Comparison of ENCODE assay signal across 11 mouse cellular contexts in the genomic region with DNA sequence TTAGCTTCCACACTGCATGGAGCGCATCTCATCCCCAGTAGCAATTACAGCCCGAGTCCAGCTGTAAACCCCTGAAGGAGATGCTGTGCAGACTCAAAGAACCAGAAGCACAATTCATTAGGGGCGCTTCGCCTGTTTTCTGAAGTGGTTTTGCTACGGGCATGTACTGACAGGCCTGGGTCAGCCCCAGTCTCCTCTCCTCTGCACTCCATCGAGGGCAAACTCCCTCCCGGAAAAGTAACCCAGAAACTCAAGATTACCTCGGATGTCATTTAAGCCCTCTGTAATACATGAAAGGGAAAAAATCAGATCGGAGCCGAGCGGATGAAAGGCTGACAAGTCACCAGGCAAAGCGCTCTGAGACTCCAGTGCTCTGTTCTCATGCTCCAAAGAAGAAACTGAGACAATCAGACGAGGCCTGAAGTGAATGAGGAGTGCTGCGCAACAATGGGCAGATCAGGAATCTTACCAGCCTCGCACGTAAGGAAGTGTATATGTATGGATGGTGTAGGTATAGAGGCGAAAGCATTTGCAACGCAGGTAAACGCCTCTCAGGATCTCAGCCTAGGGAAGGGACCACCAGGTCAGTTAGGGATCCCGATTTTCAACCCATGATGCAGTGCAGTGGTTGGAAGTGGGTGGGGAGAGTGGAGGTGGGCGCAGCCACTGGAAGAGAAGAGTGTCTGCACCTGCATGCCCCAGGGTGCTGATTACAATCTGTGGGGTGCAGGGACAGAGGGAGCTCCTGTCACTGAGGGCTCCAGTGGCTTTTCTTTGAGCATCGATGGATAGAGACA.
DNase-seq lines count a peak whose midpoint lies in the region; ATAC-seq lines count a peak whose summit lies in the region.
"Had no signal": no experiment of that assay in that cellular context is flagged by ENCODE, and none has a peak within 500 bp of the region (broad histone marks: within the 10 kb centered on the region; RNA-seq: fewer than 3 reads in every experiment).

No protein-coding gene starts in this region.

- H3K4me2 ChIP-seq in kidney, embryonic 14.5 days (replicated peaks; ENCODE audit: low read depth, low read length), result 0 out of 2 replicates have a peak overlapping the region, but pooled peaks have one; percentile 5
- H3K4me2 ChIP-seq in liver, embryonic 12.5 days, result no peak overlapping the region

- no peak overlapping the region for H3K9ac ChIP-seq in kidney, embryonic 14.5 days (ENCODE audit: low read depth, low read length)
- H3K9ac ChIP-seq in liver, embryonic 12.5 days, result no peak overlapping the region

- WGBS in kidney, embryonic 14.5 days, result 33% methylated on average over 22 of the region's 22 CpGs
- 25% methylated on average over 22 of the region's 22 CpGs for WGBS in forebrain, embryonic 10.5 days
- 36% methylated on average over 22 of the region's 22 CpGs for WGBS in limb, embryonic 10.5 days
- WGBS in liver, embryonic 12.5 days (ENCODE audit: insufficient replicate concordance), result 63% methylated on average over 22 of the region's 22 CpGs

- no peak overlapping the region for H3K4me3 ChIP-seq in kidney, embryonic 14.5 days (ENCODE audit: low read length)
- peak overlapping the region; percentile 13; the same call in 1 of the 2 replicates for H3K4me3 ChIP-seq in forebrain, embryonic 10.5 days
- H3K4me3 ChIP-seq in limb, embryonic 10.5 days, result no peak overlapping the region
- no peak overlapping the region for H3K4me3 ChIP-seq in liver, embryonic 12.5 days
- H3K4me3 ChIP-seq: megakaryocyte, embryonic 14.5 days had no signal

- intact Hi-C loops in gastrocnemius, postnatal 36 days (cut with DNase I), result no loop called here

- DNase-seq in kidney, postnatal 4 days, result no peak
- DNase-seq in forebrain, embryonic 10.5 days (ENCODE audit: extremely low spot score, low spot score), result no peak
- DNase-seq in limb, embryonic 10.5 days (ENCODE audit: low spot score), result peak; percentile 38
- peak; percentile 56 for DNase-seq in retina, embryonic 14.5 days (ENCODE audit: low spot score)
- DNase-seq in gastrocnemius, postnatal 36 days, result no peak
- no peak for DNase-seq in kidney, adult 11 months
- DNase-seq: cerebellum, adult 8-10 months had no signal

- H3K27me3 ChIP-seq in kidney, embryonic 14.5 days (ENCODE audit: control insufficient read depth, insufficient read depth, low read length), result no peaks in the 10 kb centered on the region
- H3K27me3 ChIP-seq in forebrain, embryonic 10.5 days (ENCODE audit: poor library complexity, severe bottlenecking), result peaks cover 3% of the 10 kb centered on the region; the same call in 1 of the 2 replicates
- no peaks in the 10 kb centered on the region for H3K27me3 ChIP-seq in limb, embryonic 10.5 days (ENCODE audit: low read depth, poor library complexity, severe bottlenecking)
- H3K27me3 ChIP-seq in liver, embryonic 12.5 days (replicated peaks), result no peaks in the 10 kb centered on the region
- H3K27me3 ChIP-seq: megakaryocyte, embryonic 14.5 days had no signal

- no peaks in the 10 kb centered on the region for H3K9me3 ChIP-seq in kidney, embryonic 14.5 days (ENCODE audit: control insufficient read depth, low read length)
- no peaks in the 10 kb centered on the region for H3K9me3 ChIP-seq in forebrain, embryonic 10.5 days
- H3K9me3 ChIP-seq in limb, embryonic 10.5 days (replicated peaks), result no peaks in the 10 kb centered on the region
- H3K9me3 ChIP-seq in liver, embryonic 12.5 days (replicated peaks), result no peaks in the 10 kb centered on the region

- peak overlapping the region; percentile 6; the same call in 1 of the 2 replicates for H3K27ac ChIP-seq in kidney, embryonic 14.5 days (ENCODE audit: low read depth, low read length)
- peak overlapping the region; percentile 57 for H3K27ac ChIP-seq in forebrain, embryonic 10.5 days
- H3K27ac ChIP-seq in limb, embryonic 10.5 days, result no peak overlapping the region
- H3K27ac ChIP-seq in liver, embryonic 12.5 days, result no peak overlapping the region

- peak; percentile 37; the same call in 1 of the 2 replicates for ATAC-seq in kidney, embryonic 14.5 days (ENCODE audit: low FRiP score, low TSS enrichment)
- no peak for ATAC-seq in liver, embryonic 12.5 days
- ATAC-seq: intestine, postnatal 0 days had no signal

- no peaks in the 10 kb centered on the region for H3K36me3 ChIP-seq in kidney, embryonic 14.5 days (ENCODE audit: control insufficient read depth, insufficient read depth, low read length)
- no peaks in the 10 kb centered on the region for H3K36me3 ChIP-seq in forebrain, embryonic 10.5 days (replicated peaks)
- H3K36me3 ChIP-seq in limb, embryonic 10.5 days, result no peaks in the 10 kb centered on the region
- H3K36me3 ChIP-seq in liver, embryonic 12.5 days, result no peaks in the 10 kb centered on the region

- H3K4me1 ChIP-seq in kidney, embryonic 14.5 days (ENCODE audit: control insufficient read depth, insufficient read depth, low read length), result peaks cover 18% of the 10 kb centered on the region
- peaks cover 67% of the 10 kb centered on the region for H3K4me1 ChIP-seq in forebrain, embryonic 10.5 days
- H3K4me1 ChIP-seq in limb, embryonic 10.5 days, result peaks cover 21% of the 10 kb centered on the region
- no peaks in the 10 kb centered on the region for H3K4me1 ChIP-seq in liver, embryonic 12.5 days
- H3K4me1 ChIP-seq: megakaryocyte, embryonic 14.5 days had no signal

Comparison
In these comparisons a context has a peak if more than half of its experiments do, and no peak if none do; other contexts are left out.
1. H3K27ac ChIP-seq: peak in kidney, embryonic 14.5 days (single experiment) and forebrain, embryonic 10.5 days (single experiment); none in limb, embryonic 10.5 days (single experiment) and liver, embryonic 12.5 days (single experiment).
2. DNase-seq: peak in limb, embryonic 10.5 days (single experiment) and retina, embryonic 14.5 days (single experiment); none in kidney, postnatal 4 days (0 of 2), forebrain, embryonic 10.5 days (single experiment), gastrocnemius, postnatal 36 days (0 of 2) and kidney, adult 11 months (single experiment).